Mouse (Mus musculus) layer of hippocampus, adult 2 months (tissue): ENCODE results near the gene Fkbp8. TPM values are rescaled to one million over a fixed set of nuclear protein-coding genes. Genes with fewer than 3 reads are reported as not detected.

Experiments
- DNase-seq, 2 experiments: peaks; one replicate each; pipeline ENCODE4 v3.0.0; 2022; ENCODE audit warnings: low spot score in 2 of 2
- H3K27ac ChIP-seq: fragments of 200-600 bp; 2 replicates; pipeline ENCODE4 v1.8.1; 2022
- H3K4me3 ChIP-seq: fragments of 200-600 bp; 2 replicates; pipeline ENCODE4 v1.8.1; 2022; ENCODE audit warnings: mild to moderate bottlenecking
- CTCF ChIP-seq: fragments of 200-600 bp; conservative IDR thresholded peaks from 2 replicates; pipeline ENCODE4 v1.8.1; 2022; ENCODE audit warnings: antibody characterized with exemption, mild to moderate bottlenecking, moderate library complexity
- total RNA-seq, 2 experiments: library from RNA; stranded (reverse); gene quantifications; 2 replicates each; pipeline ENCODE4 v1.2.3; 2021

Fkbp8 gene
- total RNA-seq, 2 experiments from 2014 or later = 447 to 453 TPM

- peak; percentile 81 for TF ChIP-seq CTCF
- peak; percentile 96 to 97 for DNase-seq
Measured at GRCm38 (mm10) chr8:70522592-70523403, 4.7 kb upstream of the Fkbp8 start.

GRCm38 (mm10) chr8:70527111-70527511 lies 413 bp upstream of the Fkbp8 start:
- no peak for DNase-seq

More at GRCm38 (mm10) chr8:70522592-70523403, 4.7 kb upstream of the Fkbp8 start:
- peak overlapping the region; percentile 92 for H3K27ac ChIP-seq
- H3K4me3 ChIP-seq = peak overlapping the region; percentile 81

GRCm38 (mm10) chr8:70528182-70528797 lies 766 bp downstream of the Fkbp8 start:
- Histone ChIP-seq H3K4me3 (peak overlapping the region; percentile 96), H3K27ac (peak overlapping the region; percentile 96)
- DNase-seq = no peak
- TF ChIP-seq CTCF = no peak

More at GRCm38 (mm10) chr8:70527111-70527511, 413 bp upstream of the Fkbp8 start:
- peak overlapping the region; percentile 96 for H3K4me3 ChIP-seq
- peak overlapping the region; percentile 96 for H3K27ac ChIP-seq
- TF ChIP-seq CTCF = no peak

- TF ChIP-seq CTCF = no peak
- DNase-seq = no peak
- Histone ChIP-seq H3K4me3 (no peak overlapping the region), H3K27ac (peak overlapping the region; percentile 43)
Measured at GRCm38 (mm10) chr8:70529299-70529698, 1.8 kb downstream of the Fkbp8 start.

- Histone ChIP-seq H3K4me3 (no peak overlapping the region), H3K27ac (peak overlapping the region; percentile 46)
- TF ChIP-seq CTCF = no peak
- DNase-seq = no peak
Measured at GRCm38 (mm10) chr8:70529741-70530161, 2.2 kb downstream of the Fkbp8 start.

- Histone ChIP-seq H3K27ac (peak overlapping the region; percentile 46; the same call in 1 of the 2 replicates), H3K4me3 (no peak overlapping the region)
- TF ChIP-seq CTCF = peak; percentile 37
- no peak for DNase-seq
Measured at GRCm38 (mm10) chr8:70530314-70530713, 2.8 kb downstream of the Fkbp8 start.

- no peak overlapping the region for H3K4me3 ChIP-seq
- peak in 1 of 2 experiments; percentile 38 for DNase-seq
- TF ChIP-seq CTCF = no peak
- H3K27ac ChIP-seq = peak overlapping the region; percentile 49; the same call in 1 of the 2 replicates
Measured at GRCm38 (mm10) chr8:70534281-70534680, 6.8 kb downstream of the Fkbp8 start.

- no peak overlapping the region; the same call in 1 of the 2 replicates for H3K27ac ChIP-seq
- no peak for DNase-seq
- no peak for TF ChIP-seq CTCF
- no peak overlapping the region for H3K4me3 ChIP-seq
Measured at GRCm38 (mm10) chr8:70535221-70535620, 7.7 kb downstream of the Fkbp8 start.

- H3K27ac ChIP-seq = no peak overlapping the region
- no peak overlapping the region for H3K4me3 ChIP-seq
- no peak for TF ChIP-seq CTCF
- no peak for DNase-seq
Measured at GRCm38 (mm10) chr8:70535701-70536100, 8.2 kb downstream of the Fkbp8 start.

GRCm38 (mm10) chr8:70538024-70538579 lies 10.6 kb downstream of the Fkbp8 start:
- Histone ChIP-seq H3K27ac (peak overlapping the region; percentile 96), H3K4me3 (peak overlapping the region; percentile 99)
- no peak for TF ChIP-seq CTCF
- DNase-seq = no peak

GRCm38 (mm10) chr8:70538633-70539076 lies 11.1 kb downstream of the Fkbp8 start:
- Histone ChIP-seq H3K4me3 (peak overlapping the region; percentile 99), H3K27ac (peak overlapping the region; percentile 96)
- peak; percentile 99 to 100 for DNase-seq
- TF ChIP-seq CTCF = no peak

- no peak for TF ChIP-seq CTCF
- DNase-seq = peak; percentile 99
- Histone ChIP-seq H3K27ac (peak within 1 kb of the TSS; percentile 96), H3K4me3 (peak within 1 kb of the TSS; percentile 99)
Measured at GRCm38 (mm10) chr8:70539077-70539813, 11.7 kb downstream of the Fkbp8 start, which contains the start of gene Ell. Ell (plus strand) TSS chr8:70539457.
